Mouse (Mus musculus): ENCODE measurements around the gene D630045J12Rik. TPM values are rescaled to one million over a fixed set of nuclear protein-coding genes. Genes with fewer than 3 reads are reported as not detected.

Gene D630045J12Rik
- polyA plus RNA-seq, 1 experiment from 2014 or later, result 3.5 TPM

GRCm38 (mm10) chr6:38144161-38144998, 109.4 kb downstream of the D630045J12Rik start:
- H3K4me3 ChIP-seq (replicated peaks; ENCODE audit: low read depth, low read length), result no peak overlapping the region
- ATAC-seq (replicated peaks; ENCODE audit: low FRiP score, low read depth), result peak; percentile 61
- no peaks in the 10 kb centered on the region for H3K27me3 ChIP-seq (ENCODE audit: insufficient read depth, low read length)
- H3K36me3 ChIP-seq (ENCODE audit: insufficient read depth, low read length), result peaks cover 11% of the 10 kb centered on the region; the same call in 1 of the 2 replicates
- no peak overlapping the region for H3K9ac ChIP-seq (ENCODE audit: low read depth, low read length)
- H3K4me1 ChIP-seq (replicated peaks; ENCODE audit: insufficient read depth, low read length), result peaks cover 21% of the 10 kb centered on the region; the same call in 1 of the 2 replicates
- peak; percentile 79 for DNase-seq (ENCODE audit: low spot score)
- peak overlapping the region; percentile 82 for H3K27ac ChIP-seq
- H3K4me2 ChIP-seq (ENCODE audit: low read length), result no peak overlapping the region
- H3K9me3 ChIP-seq (replicated peaks; ENCODE audit: low read length), result no peaks in the 10 kb centered on the region
- WGBS, result 15% methylated on average over 9 of the region's 9 CpGs
- TF ChIP-seq CTCF (IDR thresholded peaks at IDR 0.05; ENCODE audit: low read depth), result no peak

- no peak for DNase-seq (ENCODE audit: low spot score)
- no peak for ATAC-seq (replicated peaks; ENCODE audit: low FRiP score, low read depth)
- no peak overlapping the region for H3K4me2 ChIP-seq (ENCODE audit: low read length)
- H3K4me3 ChIP-seq (replicated peaks; ENCODE audit: low read depth, low read length), result no peak overlapping the region
- H3K9ac ChIP-seq (ENCODE audit: low read depth, low read length), result no peak overlapping the region
- H3K27ac ChIP-seq, result no peak overlapping the region
- H3K27me3 ChIP-seq (ENCODE audit: insufficient read depth, low read length), result no peaks in the 10 kb centered on the region
- peaks cover 10% of the 10 kb centered on the region; the same call in 1 of the 2 replicates for H3K36me3 ChIP-seq (ENCODE audit: insufficient read depth, low read length)
- peaks cover 17% of the 10 kb centered on the region; the same call in 1 of the 2 replicates for H3K4me1 ChIP-seq (replicated peaks; ENCODE audit: insufficient read depth, low read length)
- no peak for TF ChIP-seq CTCF (IDR thresholded peaks at IDR 0.05; ENCODE audit: low read depth)
- 86% methylated on average over 9 of the region's 9 CpGs for WGBS
- no peaks in the 10 kb centered on the region for H3K9me3 ChIP-seq (replicated peaks; ENCODE audit: low read length)
These were observed 113.4 kb downstream of the D630045J12Rik start for GRCm38 (mm10) chr6:38140402-38140801.

GRCm38 (mm10) chr6:38139086-38139485, 114.7 kb downstream of the D630045J12Rik start:
- 88% methylated on average over 3 of the region's 3 CpGs for WGBS
- H3K9me3 ChIP-seq (replicated peaks; ENCODE audit: low read length), result no peaks in the 10 kb centered on the region
- no peak overlapping the region for H3K27ac ChIP-seq
- H3K27me3 ChIP-seq (ENCODE audit: insufficient read depth, low read length), result no peaks in the 10 kb centered on the region
- no peak overlapping the region for H3K9ac ChIP-seq (ENCODE audit: low read depth, low read length)
- H3K4me3 ChIP-seq (replicated peaks; ENCODE audit: low read depth, low read length), result no peak overlapping the region
- no peak for TF ChIP-seq CTCF (IDR thresholded peaks at IDR 0.05; ENCODE audit: low read depth)
- peaks cover 10% of the 10 kb centered on the region; the same call in 1 of the 2 replicates for H3K36me3 ChIP-seq (ENCODE audit: insufficient read depth, low read length)
- ATAC-seq (replicated peaks; ENCODE audit: low FRiP score, low read depth), result no peak
- DNase-seq (ENCODE audit: low spot score), result no peak
- H3K4me2 ChIP-seq (ENCODE audit: low read length), result no peak overlapping the region
- H3K4me1 ChIP-seq (replicated peaks; ENCODE audit: insufficient read depth, low read length), result peaks cover 7% of the 10 kb centered on the region; the same call in 1 of the 2 replicates

GRCm38 (mm10) chr6:38134806-38135559, 118.8 kb downstream of the D630045J12Rik start:
- 91% methylated on average over 8 of the region's 8 CpGs for WGBS

GRCm38 (mm10) chr6:38131801-38132231, 122.0 kb downstream of the D630045J12Rik start:
- Histone ChIP-seq H3K4me3 (replicated peaks; ENCODE audit: low read depth, low read length) (no peak overlapping the region), H3K4me1 (replicated peaks; ENCODE audit: insufficient read depth, low read length) (no peaks in the 10 kb centered on the region), H3K27ac (no peak overlapping the region), H3K9ac (ENCODE audit: low read depth, low read length) (no peak overlapping the region), H3K36me3 (ENCODE audit: insufficient read depth, low read length) (peaks cover 8% of the 10 kb centered on the region; the same call in 1 of the 2 replicates), H3K27me3 (ENCODE audit: insufficient read depth, low read length) (no peaks in the 10 kb centered on the region), H3K9me3 (replicated peaks; ENCODE audit: low read length) (no peaks in the 10 kb centered on the region), H3K4me2 (ENCODE audit: low read length) (no peak overlapping the region)
- ATAC-seq (replicated peaks; ENCODE audit: low FRiP score, low read depth), result no peak
- no peak for DNase-seq (ENCODE audit: low spot score)
- 68% methylated on average over 4 of the region's 4 CpGs for WGBS
- TF ChIP-seq CTCF (IDR thresholded peaks at IDR 0.05; ENCODE audit: low read depth), result no peak

More at GRCm38 (mm10) chr6:38134806-38135559, 118.8 kb downstream of the D630045J12Rik start:
- Histone ChIP-seq H3K27me3 (ENCODE audit: insufficient read depth, low read length) (no peaks in the 10 kb centered on the region), H3K4me2 (ENCODE audit: low read length) (no peak overlapping the region), H3K36me3 (ENCODE audit: insufficient read depth, low read length) (peaks cover 8% of the 10 kb centered on the region; the same call in 1 of the 2 replicates), H3K4me3 (replicated peaks; ENCODE audit: low read depth, low read length) (no peak overlapping the region), H3K9ac (ENCODE audit: low read depth, low read length) (no peak overlapping the region), H3K4me1 (replicated peaks; ENCODE audit: insufficient read depth, low read length) (no peaks in the 10 kb centered on the region), H3K27ac (no peak overlapping the region), H3K9me3 (replicated peaks; ENCODE audit: low read length) (no peaks in the 10 kb centered on the region)
- DNase-seq (ENCODE audit: low spot score) (no peak), ATAC-seq (replicated peaks; ENCODE audit: low FRiP score, low read depth) (no peak)
- TF ChIP-seq CTCF (IDR thresholded peaks at IDR 0.05; ENCODE audit: low read depth), result no peak

GRCm38 (mm10) chr6:38129883-38130282, 123.9 kb downstream of the D630045J12Rik start:
- Histone ChIP-seq H3K4me2 (ENCODE audit: low read length) (no peak overlapping the region), H3K4me1 (replicated peaks; ENCODE audit: insufficient read depth, low read length) (no peaks in the 10 kb centered on the region), H3K36me3 (ENCODE audit: insufficient read depth, low read length) (0 out of 2 replicates have a peak, but pooled peaks cover 3% of the 10 kb centered on the region), H3K27ac (no peak overlapping the region), H3K4me3 (replicated peaks; ENCODE audit: low read depth, low read length) (no peak overlapping the region), H3K9ac (ENCODE audit: low read depth, low read length) (no peak overlapping the region), H3K27me3 (ENCODE audit: insufficient read depth, low read length) (no peaks in the 10 kb centered on the region), H3K9me3 (replicated peaks; ENCODE audit: low read length) (no peaks in the 10 kb centered on the region)
- ATAC-seq (replicated peaks; ENCODE audit: low FRiP score, low read depth), result no peak
- 98% methylated on average over 5 of the region's 5 CpGs for WGBS
- TF ChIP-seq CTCF (IDR thresholded peaks at IDR 0.05; ENCODE audit: low read depth), result peak; percentile 42
- no peak for DNase-seq (ENCODE audit: low spot score)

Data from kidney, postnatal 0 days (tissue).